Mouse (Mus musculus) embryonic facial prominence, embryonic 12.5 days (tissue): ENCODE results near the gene 1700025G04Rik. TPM values are rescaled to one million over a fixed set of nuclear protein-coding genes. Genes with fewer than 3 reads are reported as not detected.

Source experiments
- ATAC-seq: fragments of 200-750 bp; cut with Nextera tagmentation; 2 replicates; pipeline ENCODE4 v1.8.0; 2017; ENCODE audit not compliant: insufficient number of reproducible peaks, insufficient read depth, low FRiP score, low TSS enrichment
- H3K27ac ChIP-seq: fragments of 300-500 bp; sonication (generic); 2 replicates; pipeline ENCODE4 v1.5.1; 2016; ENCODE audit warnings: mild to moderate bottlenecking
- H3K27me3 ChIP-seq: fragments of 300-500 bp; sonication (generic); 2 replicates; pipeline ENCODE4 v1.6.1; 2016; ENCODE audit warnings: mild to moderate bottlenecking, moderate library complexity
- H3K36me3 ChIP-seq: fragments of 300-500 bp; sonication (generic); 2 replicates; pipeline ENCODE4 v1.6.1; 2016; ENCODE audit warnings: mild to moderate bottlenecking
- H3K4me1 ChIP-seq: fragments of 300-500 bp; sonication (generic); 2 replicates; pipeline ENCODE4 v1.6.1; 2016
- H3K4me2 ChIP-seq: fragments of 300-500 bp; sonication (generic); replicated peaks from 2 replicates; pipeline ENCODE4 v1.6.1; 2016; ENCODE audit warnings: mild to moderate bottlenecking, moderate library complexity
- H3K4me3 ChIP-seq: fragments of 300-500 bp; sonication (generic); 2 replicates; pipeline ENCODE4 v1.5.1; 2016; ENCODE audit warnings: mild to moderate bottlenecking
- H3K9ac ChIP-seq: fragments of 300-500 bp; sonication (generic); 2 replicates; pipeline ENCODE4 v1.6.1; 2016; ENCODE audit warnings: mild to moderate bottlenecking, moderate library complexity
- H3K9me3 ChIP-seq: fragments of 300-500 bp; sonication (generic); 2 replicates; pipeline ENCODE4 v1.6.1; 2016; ENCODE audit warnings: mild to moderate bottlenecking, moderate library complexity
- WGBS: fragments of 180-500 bp; shearing (Covaris S2); methylation state at CpG from one replicate; pipeline ENCODE4 v1.1.7; 2016; 5-methylcytosine and 5-hydroxymethylcytosine counted together
- polyA plus RNA-seq: library from polyadenylated mRNA; unstranded; fragments of >200 nt; fragmentation: Nextera tagmentation; extraction: Ambion mirVana; gene quantifications from 2 replicates; pipeline ENCODE4 v1.2.1, GENCODE M21; 2016

1700025G04Rik gene
- polyA plus RNA-seq: 34.7 and 37.6 TPM in 2 replicates

DNA sequence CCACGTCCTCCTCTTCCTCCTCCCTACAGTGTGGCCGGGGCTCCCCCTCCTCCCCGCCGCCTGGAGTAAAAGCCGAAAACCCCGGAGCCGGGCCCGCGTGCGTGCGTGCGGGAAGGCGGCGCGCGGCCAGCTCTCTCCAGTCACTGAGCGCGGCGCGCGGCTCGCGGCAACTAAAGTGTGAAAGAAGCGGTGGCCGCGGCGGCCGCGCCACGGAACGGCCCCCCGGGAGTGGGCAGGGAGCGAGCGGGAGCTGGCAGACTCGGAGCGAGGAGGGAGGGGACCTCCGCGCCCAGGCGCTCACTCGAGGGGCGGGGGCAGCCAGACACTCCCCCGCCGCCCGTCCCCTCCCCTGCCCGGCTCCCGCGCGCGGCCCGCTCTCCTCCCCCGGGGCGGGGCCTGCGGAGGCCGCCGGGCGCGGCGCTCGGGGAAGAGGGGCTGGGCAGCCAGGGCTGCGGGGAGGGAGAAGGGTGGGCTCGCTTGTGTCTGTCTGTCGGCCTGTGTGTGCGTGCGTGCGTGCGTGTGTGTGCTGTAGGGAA lies at the start of gene 1700025G04Rik:
Gene 1700025G04Rik, minus strand, starts transcription at position 108 of the 536 bp plus-strand sequence.
- Histone ChIP-seq H3K36me3 (no peaks in the 10 kb centered on the region), H3K27ac (peak within 1 kb of the TSS; percentile 88), H3K9ac (peak within 1 kb of the TSS; percentile 86), H3K4me2 (peak within 1 kb of the TSS; percentile 85), H3K4me3 (peak within 1 kb of the TSS; percentile 90), H3K4me1 (peaks cover 43% of the 10 kb centered on the region), H3K9me3 (no peaks in the 10 kb centered on the region), H3K27me3 (no peaks in the 10 kb centered on the region)
- under 1% methylated on average over 48 of the region's 66 CpGs for WGBS
- peak; percentile 88 for ATAC-seq

DNA sequence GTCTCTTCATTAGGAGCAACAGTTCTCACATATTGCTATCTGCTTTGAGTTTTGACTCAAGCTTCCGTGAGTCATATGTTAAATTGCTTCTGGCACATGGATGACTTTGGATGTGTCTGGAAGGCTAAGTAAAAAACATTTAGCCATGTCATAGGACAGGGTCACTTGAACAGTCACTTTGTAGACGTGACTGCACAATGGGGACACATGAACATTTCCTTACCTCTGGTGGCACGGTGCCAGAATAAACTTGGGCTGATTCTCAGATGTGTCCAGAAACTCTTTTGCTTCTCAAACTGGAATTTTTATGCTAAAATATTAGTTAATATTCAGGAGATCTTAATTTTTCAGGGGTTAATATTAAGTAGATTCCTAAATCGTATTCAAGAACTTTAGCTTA lies 49.6 kb upstream of the 1700025G04Rik start:
- H3K27ac ChIP-seq: no peak overlapping the region
- ATAC-seq: no peak
- H3K36me3 ChIP-seq: no peaks in the 10 kb centered on the region; the same call in 1 of the 2 replicates
- H3K9ac ChIP-seq: no peak overlapping the region
- H3K4me2 ChIP-seq: no peak overlapping the region
- no peak overlapping the region for H3K4me3 ChIP-seq
- WGBS: 84% methylated on average over 4 of the region's 4 CpGs
- no peaks in the 10 kb centered on the region for H3K4me1 ChIP-seq
- no peaks in the 10 kb centered on the region for H3K27me3 ChIP-seq
- H3K9me3 ChIP-seq: no peaks in the 10 kb centered on the region

DNA sequence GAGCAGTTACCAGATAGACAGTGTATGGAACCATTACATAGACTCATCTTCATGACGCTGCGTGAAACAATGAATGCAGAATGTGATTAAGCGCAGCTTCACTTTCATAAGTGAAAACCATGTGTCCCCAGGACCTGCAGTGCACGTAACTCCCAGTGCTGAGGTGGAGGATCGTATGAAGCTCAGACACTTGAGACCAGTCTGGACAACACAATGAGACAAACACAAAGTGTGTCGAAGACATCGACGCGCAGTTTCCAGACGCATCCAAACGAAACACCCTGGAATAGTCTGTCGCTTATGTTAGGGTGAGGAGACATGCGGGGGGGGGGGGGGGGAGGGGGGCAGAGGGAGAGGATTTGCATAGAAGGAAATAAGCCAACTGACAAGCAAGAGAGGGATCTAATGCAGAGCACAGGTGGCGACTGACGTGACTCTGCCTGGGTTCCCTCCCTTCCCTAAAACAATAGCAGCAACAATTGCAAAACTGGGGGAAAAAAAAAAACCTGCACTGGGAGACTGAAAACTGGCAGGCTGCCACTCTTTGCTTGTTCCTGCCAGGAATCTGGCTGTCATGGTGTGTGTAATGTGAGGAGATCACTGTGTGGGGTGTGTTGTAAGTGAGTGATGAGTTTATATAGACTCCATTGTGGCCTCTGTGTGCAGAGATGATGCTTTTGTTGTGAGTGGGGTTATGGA lies 40.3 kb upstream of the 1700025G04Rik start:
- H3K4me3 ChIP-seq: no peak overlapping the region
- H3K4me2 ChIP-seq: no peak overlapping the region
- no peaks in the 10 kb centered on the region for H3K27me3 ChIP-seq
- H3K9me3 ChIP-seq: no peaks in the 10 kb centered on the region
- 75% methylated on average over 14 of the region's 15 CpGs for WGBS
- H3K27ac ChIP-seq: no peak overlapping the region
- no peaks in the 10 kb centered on the region for H3K36me3 ChIP-seq
- no peak overlapping the region for H3K9ac ChIP-seq
- no peaks in the 10 kb centered on the region for H3K4me1 ChIP-seq
- ATAC-seq: no peak

DNA sequence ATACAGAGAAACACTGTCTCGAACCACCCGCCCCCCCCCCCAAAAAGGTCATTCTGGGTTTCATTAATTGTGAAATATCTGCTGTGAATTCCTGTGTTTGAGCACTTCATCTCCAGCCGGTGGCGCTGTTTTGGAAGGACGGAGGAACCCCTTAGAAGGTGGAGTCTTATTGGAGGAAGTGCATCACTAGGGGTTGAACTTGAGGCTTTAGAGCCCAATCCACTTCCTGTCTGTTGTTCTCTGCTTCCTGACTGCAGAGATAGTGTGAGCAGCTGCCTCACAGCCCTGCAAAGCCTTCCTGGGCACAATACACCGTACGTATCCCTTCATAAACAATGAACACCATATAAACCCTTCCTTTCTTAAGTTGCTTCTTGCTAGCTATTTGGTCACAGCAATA lies 35.5 kb upstream of the 1700025G04Rik start:
- H3K9me3 ChIP-seq: no peaks in the 10 kb centered on the region
- no peak overlapping the region for H3K9ac ChIP-seq
- H3K4me3 ChIP-seq: no peak overlapping the region
- H3K36me3 ChIP-seq: no peaks in the 10 kb centered on the region
- no peak overlapping the region for H3K27ac ChIP-seq
- H3K4me2 ChIP-seq: no peak overlapping the region
- H3K4me1 ChIP-seq: no peaks in the 10 kb centered on the region
- no peak for ATAC-seq
- no peaks in the 10 kb centered on the region for H3K27me3 ChIP-seq
- 89% methylated on average over 7 of the region's 7 CpGs for WGBS

DNA sequence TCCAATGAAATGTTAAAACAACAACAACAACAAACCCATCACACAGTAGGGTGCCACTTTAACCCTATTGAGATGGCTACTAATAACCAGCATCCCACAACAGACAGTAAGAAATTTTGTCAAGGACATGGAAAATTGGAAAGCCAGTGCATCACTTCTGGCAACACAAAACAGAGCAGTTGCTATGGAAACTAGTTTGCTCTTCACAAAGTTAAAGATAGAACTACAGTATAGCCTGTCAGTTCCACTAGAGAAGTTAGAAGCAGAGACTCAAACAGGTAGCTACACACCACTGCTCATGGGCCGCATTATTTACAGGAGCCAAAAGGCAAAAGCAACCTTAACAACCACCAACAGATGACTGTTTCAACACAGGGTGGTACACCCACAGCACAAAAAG lies 20.2 kb upstream of the 1700025G04Rik start:
- H3K4me2 ChIP-seq: no peak overlapping the region
- H3K9ac ChIP-seq: no peak overlapping the region
- no peak for ATAC-seq
- H3K9me3 ChIP-seq: no peaks in the 10 kb centered on the region
- no peaks in the 10 kb centered on the region for H3K36me3 ChIP-seq
- H3K27me3 ChIP-seq: no peaks in the 10 kb centered on the region
- H3K4me3 ChIP-seq: no peak overlapping the region
- 92% methylated on average over 1 of the region's 1 CpGs for WGBS
- no peak overlapping the region for H3K27ac ChIP-seq
- H3K4me1 ChIP-seq: no peaks in the 10 kb centered on the region

DNA sequence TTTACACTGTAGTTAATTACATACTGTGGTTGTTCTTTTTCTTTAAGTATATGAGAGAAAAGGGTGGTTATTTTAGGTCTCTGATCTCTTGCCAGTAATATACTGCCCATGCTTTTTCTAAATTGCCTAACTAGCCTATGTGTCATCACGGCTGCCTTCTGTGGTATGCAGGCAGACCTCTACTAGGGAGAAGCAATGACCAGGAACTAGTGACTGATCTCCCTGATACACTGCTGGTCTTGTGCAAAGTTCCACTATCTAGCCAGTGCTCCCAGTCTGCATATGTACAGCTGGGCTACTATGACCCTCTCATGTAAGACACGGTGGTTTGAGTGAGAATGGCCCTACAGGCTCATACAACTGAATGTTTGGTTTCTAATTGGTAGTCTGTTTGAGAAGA lies 16.2 kb upstream of the 1700025G04Rik start:
- no peak for ATAC-seq
- no peaks in the 10 kb centered on the region for H3K36me3 ChIP-seq

DNA sequence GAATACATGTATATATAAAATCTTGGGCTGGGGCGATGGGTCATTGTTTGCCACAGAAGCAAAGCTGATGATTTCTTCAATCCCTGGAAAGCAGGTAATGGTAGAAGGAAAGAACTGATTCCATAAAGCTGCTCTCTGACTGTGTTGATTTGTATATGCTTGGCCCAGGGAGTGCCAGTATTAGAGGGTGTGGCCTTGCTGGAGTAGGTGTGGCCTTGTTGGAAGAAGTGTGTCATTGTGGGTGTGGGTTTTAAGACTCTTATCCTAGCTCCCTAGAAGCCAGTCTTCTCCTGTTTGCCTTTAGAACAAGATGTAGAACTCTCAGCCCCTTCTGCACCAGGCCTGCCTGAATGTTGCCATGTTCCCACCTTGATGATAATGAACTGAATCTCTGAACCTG lies 15.3 kb upstream of the 1700025G04Rik start:
- 93% methylated on average over 1 of the region's 1 CpGs for WGBS
- H3K4me3 ChIP-seq: no peak overlapping the region
- H3K36me3 ChIP-seq: no peaks in the 10 kb centered on the region
- no peaks in the 10 kb centered on the region for H3K27me3 ChIP-seq
- H3K4me1 ChIP-seq: no peaks in the 10 kb centered on the region
- no peaks in the 10 kb centered on the region for H3K9me3 ChIP-seq
- H3K27ac ChIP-seq: no peak overlapping the region
- H3K9ac ChIP-seq: no peak overlapping the region
- no peak for ATAC-seq
- H3K4me2 ChIP-seq: no peak overlapping the region

More for the DNA sequence above, 16.2 kb upstream of the 1700025G04Rik start:
- Histone ChIP-seq H3K27ac (no peak overlapping the region), H3K9ac (no peak overlapping the region), H3K27me3 (no peaks in the 10 kb centered on the region), H3K4me2 (no peak overlapping the region), H3K4me3 (no peak overlapping the region), H3K9me3 (no peaks in the 10 kb centered on the region), H3K4me1 (no peaks in the 10 kb centered on the region)
- 74% methylated on average over 2 of the region's 2 CpGs for WGBS

DNA sequence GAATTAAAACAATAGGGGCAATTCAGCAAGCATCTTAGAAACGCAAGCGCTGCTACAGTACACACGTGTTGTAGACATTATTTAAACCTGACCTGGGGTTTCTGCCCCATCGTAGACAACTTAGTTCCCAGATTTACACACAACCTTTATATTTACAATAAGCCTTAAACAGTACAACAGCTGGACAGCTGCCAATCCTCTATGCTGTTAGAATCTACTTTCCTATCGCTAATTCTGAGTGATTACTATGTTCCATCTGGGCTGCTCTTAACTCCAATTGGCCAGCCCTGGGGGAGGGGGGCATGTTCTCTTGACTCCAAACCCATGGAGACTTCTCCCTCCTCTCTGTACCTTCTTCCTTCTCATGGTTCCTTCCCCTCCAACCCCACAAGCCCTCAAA lies 11.8 kb upstream of the 1700025G04Rik start:
- Histone ChIP-seq H3K4me2 (no peak overlapping the region), H3K4me1 (no peaks in the 10 kb centered on the region), H3K4me3 (no peak overlapping the region), H3K36me3 (no peaks in the 10 kb centered on the region), H3K27ac (no peak overlapping the region), H3K9ac (no peak overlapping the region), H3K9me3 (no peaks in the 10 kb centered on the region), H3K27me3 (no peaks in the 10 kb centered on the region)
- no peak for ATAC-seq
- 58% methylated on average over 5 of the region's 5 CpGs for WGBS

DNA sequence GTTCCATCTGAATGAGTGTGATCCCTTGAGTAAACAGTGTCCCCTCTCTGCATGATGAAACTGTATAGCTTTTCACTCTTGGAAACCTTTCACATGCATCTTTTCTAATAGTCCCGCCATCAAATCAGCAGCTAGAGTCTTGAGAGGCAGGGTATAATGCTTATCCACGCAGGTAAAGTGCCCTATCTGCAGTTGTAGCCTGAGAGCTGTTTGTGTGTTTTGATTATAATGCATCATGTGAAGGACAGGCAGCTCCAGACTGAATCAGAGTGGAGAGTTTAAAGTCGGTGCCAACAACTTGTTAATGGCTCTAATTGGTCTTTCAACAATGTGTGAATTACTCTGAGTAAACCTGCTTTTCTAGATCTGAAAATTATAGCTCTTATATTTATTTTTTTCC lies 6.1 kb upstream of the 1700025G04Rik start:
- ATAC-seq: no peak
- Histone ChIP-seq H3K36me3 (no peaks in the 10 kb centered on the region), H3K4me3 (no peak overlapping the region), H3K9ac (no peak overlapping the region), H3K9me3 (no peaks in the 10 kb centered on the region), H3K4me2 (no peak overlapping the region), H3K4me1 (peaks cover 3% of the 10 kb centered on the region), H3K27me3 (no peaks in the 10 kb centered on the region), H3K27ac (no peak overlapping the region)
- WGBS: 68% methylated on average over 3 of the region's 3 CpGs

DNA sequence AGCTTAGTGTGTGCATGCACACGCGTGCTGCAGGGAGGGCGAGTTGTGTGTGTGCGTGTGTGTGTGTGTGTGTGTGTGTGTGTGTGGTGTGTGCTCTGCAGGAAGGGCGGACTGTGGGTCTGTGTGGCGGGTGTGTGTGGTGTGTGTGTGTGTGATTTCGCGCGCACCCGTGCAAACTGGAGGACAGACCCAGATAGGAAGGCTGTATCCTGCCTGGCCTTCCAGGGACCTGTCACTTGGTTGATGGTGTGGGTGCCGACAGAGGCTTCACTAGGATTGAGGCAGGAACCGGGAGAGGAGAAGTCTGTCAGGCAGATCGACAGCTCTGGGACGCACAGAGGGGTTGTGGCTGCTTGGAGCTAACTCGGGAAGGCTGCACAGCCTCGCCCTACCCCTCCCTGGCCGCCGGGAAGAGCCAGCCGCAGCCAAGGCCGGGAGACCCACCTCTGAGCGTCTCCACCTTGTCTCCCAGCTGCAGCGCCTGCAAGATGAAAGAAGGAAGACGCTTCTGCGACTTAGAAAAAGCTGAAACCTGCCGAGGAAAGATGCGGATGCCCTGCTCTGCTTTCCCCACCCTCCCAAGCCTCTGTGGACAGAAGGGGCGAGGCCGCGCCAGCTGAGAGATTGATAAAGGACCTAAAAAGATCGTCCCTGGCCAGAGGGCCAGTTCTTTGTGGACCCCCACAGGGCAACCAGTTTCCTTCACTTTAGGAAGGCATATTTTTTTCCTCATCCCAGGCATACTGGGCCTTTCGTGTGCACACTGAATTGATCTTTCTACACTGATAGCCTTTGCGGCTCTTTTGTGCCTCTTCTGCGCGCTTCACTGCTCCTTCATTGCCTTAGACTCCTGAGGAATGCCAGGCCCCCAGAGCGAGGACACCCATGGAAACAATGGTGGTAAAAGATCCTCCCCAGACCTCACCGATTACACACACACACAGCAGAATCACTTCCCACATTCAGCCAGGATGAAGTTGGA lies 930 bp upstream of the 1700025G04Rik start:
- H3K27ac ChIP-seq: peak overlapping the region; percentile 88
- no peaks in the 10 kb centered on the region for H3K36me3 ChIP-seq
- no peaks in the 10 kb centered on the region for H3K27me3 ChIP-seq
- WGBS: 2% methylated on average over 36 of the region's 36 CpGs
- no peaks in the 10 kb centered on the region for H3K9me3 ChIP-seq
- H3K4me1 ChIP-seq: peaks cover 36% of the 10 kb centered on the region
- peak; percentile 74 for ATAC-seq
- H3K9ac ChIP-seq: peak overlapping the region; percentile 86
- H3K4me2 ChIP-seq: peak overlapping the region; percentile 85
- H3K4me3 ChIP-seq: peak overlapping the region; percentile 90

DNA sequence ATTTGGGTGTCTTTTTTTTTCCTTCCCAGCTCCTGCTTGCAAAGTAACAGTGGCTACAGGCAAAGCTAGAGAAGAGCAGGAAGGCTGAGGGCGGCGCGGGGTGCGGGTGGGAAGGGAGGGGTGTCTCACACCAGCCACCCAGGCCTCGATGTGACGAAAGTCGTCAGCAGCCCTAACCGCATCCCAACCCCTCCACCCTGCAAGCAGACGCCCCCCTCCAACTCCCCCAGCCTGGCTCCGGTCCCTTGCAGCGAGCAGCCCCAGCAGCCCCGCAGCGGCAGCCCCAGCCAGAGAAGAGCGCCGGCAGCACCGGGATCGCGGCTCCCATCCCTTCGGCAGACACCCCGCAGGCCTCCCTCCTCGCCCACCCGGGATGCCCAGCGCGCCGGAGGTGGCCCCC lies 399 bp downstream of the 1700025G04Rik start:
- no peak for ATAC-seq
- H3K4me1 ChIP-seq: peaks cover 49% of the 10 kb centered on the region

More for the DNA sequence above, 399 bp downstream of the 1700025G04Rik start:
- Histone ChIP-seq H3K27me3 (no peaks in the 10 kb centered on the region), H3K9ac (peak overlapping the region; percentile 86), H3K36me3 (no peaks in the 10 kb centered on the region), H3K9me3 (no peaks in the 10 kb centered on the region), H3K4me2 (peak overlapping the region; percentile 85), H3K4me3 (peak overlapping the region; percentile 90), H3K27ac (peak overlapping the region; percentile 88)
- 1% methylated on average over 19 of the region's 25 CpGs for WGBS
